Mouse (Mus musculus) neural tube, embryonic 15.5 days (tissue): ENCODE measurements around the gene Atf6. TPM values are rescaled to one million over a fixed set of nuclear protein-coding genes. Genes with fewer than 3 reads are reported as not detected.

Experiments
- ATAC-seq: fragments of 200-750 bp; cut with Nextera tagmentation; 2 replicates; pipeline ENCODE4 v1.8.0; 2017; ENCODE audit warnings: mild to moderate bottlenecking, moderate TSS enrichment, moderate library complexity; ENCODE audit not compliant: low FRiP score
- H3K27ac ChIP-seq: fragments of 300-500 bp; sonication (generic); replicated peaks from 2 replicates; pipeline ENCODE4 v1.5.1; 2015; ENCODE audit warnings: mild to moderate bottlenecking, inconsistent platforms
- H3K27me3 ChIP-seq: fragments of 300-500 bp; sonication (generic); replicated peaks from 2 replicates; pipeline ENCODE4 v1.6.1; 2015; ENCODE audit warnings: inconsistent platforms
- H3K36me3 ChIP-seq: fragments of 300-500 bp; sonication (generic); 2 replicates; pipeline ENCODE4 v1.6.1; 2015; ENCODE audit warnings: inconsistent platforms
- H3K4me1 ChIP-seq: fragments of 300-500 bp; sonication (generic); 2 replicates; pipeline ENCODE4 v1.6.1; 2015; ENCODE audit warnings: inconsistent platforms
- H3K4me2 ChIP-seq: fragments of 300-500 bp; sonication (generic); 2 replicates; pipeline ENCODE4 v1.6.1; 2015; ENCODE audit warnings: inconsistent platforms, mild to moderate bottlenecking, moderate library complexity
- H3K4me3 ChIP-seq: fragments of 300-500 bp; sonication (generic); replicated peaks from 2 replicates; pipeline ENCODE4 v1.5.1; 2015; ENCODE audit warnings: mild to moderate bottlenecking, inconsistent platforms
- H3K9ac ChIP-seq: fragments of 300-500 bp; sonication (generic); replicated peaks from 2 replicates; pipeline ENCODE4 v1.6.1; 2015; ENCODE audit warnings: mild to moderate bottlenecking, inconsistent platforms
- H3K9me3 ChIP-seq: fragments of 300-500 bp; sonication (generic); replicated peaks from 2 replicates; pipeline ENCODE4 v1.6.1; 2016; ENCODE audit warnings: inconsistent platforms
- WGBS: fragments of 180-500 bp; shearing (Covaris S2); methylation state at CpG from one replicate; pipeline ENCODE4 v1.1.7; 2015; ENCODE audit warnings: mixed read lengths; 5-methylcytosine and 5-hydroxymethylcytosine counted together
- polyA plus RNA-seq: library from polyadenylated mRNA; unstranded; fragments of >200 nt; fragmentation: Nextera tagmentation; extraction: Ambion mirVana; gene quantifications from 2 replicates; pipeline ENCODE4 v1.2.1, GENCODE M21; 2015

Atf6 gene
- polyA plus RNA-seq, 1 experiment from 2014 or later = 7.2 TPM

DNA sequence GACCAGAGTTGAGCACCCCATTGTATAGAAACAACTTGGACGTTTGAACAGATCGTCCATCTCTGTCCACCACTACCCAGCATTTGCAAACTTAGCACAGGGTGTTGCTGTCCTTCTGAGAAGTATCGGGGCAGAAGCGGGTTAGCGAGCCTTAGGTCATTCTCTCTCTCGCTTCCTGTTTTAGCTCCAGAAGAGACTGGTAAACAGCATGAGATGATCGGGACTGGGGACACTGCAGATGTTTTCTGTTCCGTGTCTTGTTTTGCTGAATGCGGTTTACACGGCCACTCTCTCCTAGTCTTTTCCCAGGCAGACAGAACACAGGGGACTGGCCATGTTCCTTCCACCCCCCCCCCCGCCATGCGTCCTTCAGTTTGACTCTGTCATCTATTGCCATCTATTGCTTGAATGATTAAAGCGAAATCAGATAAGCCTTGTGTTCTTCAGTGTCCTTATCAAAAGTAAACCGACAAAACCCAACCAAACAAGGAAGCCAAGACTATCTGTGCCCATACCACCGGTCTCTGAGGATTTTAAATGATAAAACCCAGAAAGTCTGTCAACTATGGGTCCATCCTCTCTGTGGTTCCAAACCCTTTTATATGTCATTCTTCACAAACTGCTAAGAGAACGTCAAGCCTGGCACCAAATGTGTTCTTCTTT, 31.0 kb upstream of the Atf6 start:
- no peaks in the 10 kb centered on the region for H3K36me3 ChIP-seq
- 0 out of 2 replicates have a peak, but pooled peaks cover 3% of the 10 kb centered on the region for H3K4me1 ChIP-seq
- no peak overlapping the region for H3K27ac ChIP-seq
- H3K4me2 ChIP-seq = no peak overlapping the region
- ATAC-seq = no peak
- H3K4me3 ChIP-seq = no peak overlapping the region
- no peaks in the 10 kb centered on the region for H3K9me3 ChIP-seq
- H3K9ac ChIP-seq = no peak overlapping the region
- WGBS = 82% methylated on average over 16 of the region's 16 CpGs
- H3K27me3 ChIP-seq = peaks cover 27% of the 10 kb centered on the region

DNA sequence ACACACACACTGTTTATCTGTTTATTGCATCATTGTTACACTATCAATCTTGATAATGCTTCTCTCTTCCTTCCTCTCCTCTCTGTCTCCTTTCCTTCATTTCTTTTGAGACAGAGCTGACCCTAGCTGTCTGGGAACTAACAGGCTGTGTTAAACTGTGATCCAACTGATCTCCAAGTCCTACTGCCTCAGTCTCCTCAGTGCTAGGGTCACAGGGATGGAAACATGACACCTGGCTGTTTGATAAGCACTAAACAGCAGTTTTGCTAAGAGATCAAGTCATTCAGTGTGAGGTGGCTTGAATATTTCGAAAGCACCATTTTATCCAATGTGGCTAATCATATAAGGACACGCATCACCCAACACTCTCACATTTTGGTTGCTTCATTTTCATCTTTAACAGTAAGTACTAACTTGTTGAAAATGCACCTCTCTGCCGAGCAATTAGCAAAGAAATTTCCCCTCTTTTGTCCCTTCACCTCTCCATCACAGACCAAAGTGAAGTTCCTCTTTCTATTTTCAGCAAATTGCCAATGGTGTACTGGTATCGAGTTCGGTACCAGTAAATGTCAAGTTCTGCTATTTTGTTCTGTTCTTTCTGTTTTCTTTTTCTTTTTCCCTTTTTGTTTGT, 29.2 kb upstream of the Atf6 start:
- no peak overlapping the region for H3K4me2 ChIP-seq
- H3K4me3 ChIP-seq = no peak overlapping the region
- no peak for ATAC-seq
- no peak overlapping the region for H3K9ac ChIP-seq
- H3K9me3 ChIP-seq = no peaks in the 10 kb centered on the region
- WGBS = 88% methylated on average over 5 of the region's 5 CpGs
- 0 out of 2 replicates have a peak, but pooled peaks cover 3% of the 10 kb centered on the region for H3K4me1 ChIP-seq
- no peak overlapping the region for H3K27ac ChIP-seq
- H3K27me3 ChIP-seq = peaks cover 15% of the 10 kb centered on the region
- H3K36me3 ChIP-seq = no peaks in the 10 kb centered on the region

GRCm38 (mm10) chr1:170894603-170895602, 27.3 kb upstream of the Atf6 start:
- ATAC-seq = no peak
- Histone ChIP-seq H3K4me2 (no peak overlapping the region), H3K4me3 (no peak overlapping the region), H3K4me1 (no peaks in the 10 kb centered on the region), H3K36me3 (no peaks in the 10 kb centered on the region), H3K27me3 (peaks cover 15% of the 10 kb centered on the region), H3K9me3 (no peaks in the 10 kb centered on the region), H3K27ac (no peak overlapping the region), H3K9ac (no peak overlapping the region)
- 63% methylated on average over 9 of the region's 9 CpGs for WGBS

DNA sequence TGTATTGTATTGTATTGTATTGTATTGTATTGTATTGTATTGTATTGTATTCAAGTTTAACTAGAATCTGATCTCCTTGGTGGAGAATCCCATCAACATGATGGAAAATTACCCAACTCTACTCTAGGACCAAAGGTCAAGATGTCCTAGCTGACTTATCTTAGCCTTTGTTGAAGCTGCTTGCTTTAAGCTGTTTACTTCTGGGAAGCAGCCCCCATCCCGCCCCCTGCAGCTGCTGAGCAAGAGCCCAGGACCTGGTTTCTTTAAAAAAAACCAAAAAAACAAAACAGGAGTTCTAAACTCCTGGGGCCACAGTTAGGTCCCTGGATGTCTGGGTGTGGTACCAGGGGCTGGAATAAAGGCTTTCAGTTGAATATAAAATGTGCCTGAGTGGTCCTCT, 24.7 kb upstream of the Atf6 start:
- Histone ChIP-seq H3K9me3 (no peaks in the 10 kb centered on the region), H3K27ac (no peak overlapping the region), H3K9ac (no peak overlapping the region), H3K27me3 (peaks cover 4% of the 10 kb centered on the region), H3K4me1 (no peaks in the 10 kb centered on the region), H3K4me2 (no peak overlapping the region), H3K4me3 (no peak overlapping the region), H3K36me3 (no peaks in the 10 kb centered on the region)
- ATAC-seq = no peak
- 67% methylated on average over 1 of the region's 1 CpGs for WGBS

GRCm38 (mm10) chr1:170891646-170892045, 24.1 kb upstream of the Atf6 start:
- Histone ChIP-seq H3K4me3 (no peak overlapping the region), H3K27ac (no peak overlapping the region), H3K27me3 (peaks cover 2% of the 10 kb centered on the region), H3K9me3 (no peaks in the 10 kb centered on the region), H3K36me3 (no peaks in the 10 kb centered on the region), H3K4me2 (no peak overlapping the region), H3K9ac (no peak overlapping the region), H3K4me1 (no peaks in the 10 kb centered on the region)
- WGBS = 90% methylated on average over 2 of the region's 2 CpGs
- ATAC-seq = no peak

DNA sequence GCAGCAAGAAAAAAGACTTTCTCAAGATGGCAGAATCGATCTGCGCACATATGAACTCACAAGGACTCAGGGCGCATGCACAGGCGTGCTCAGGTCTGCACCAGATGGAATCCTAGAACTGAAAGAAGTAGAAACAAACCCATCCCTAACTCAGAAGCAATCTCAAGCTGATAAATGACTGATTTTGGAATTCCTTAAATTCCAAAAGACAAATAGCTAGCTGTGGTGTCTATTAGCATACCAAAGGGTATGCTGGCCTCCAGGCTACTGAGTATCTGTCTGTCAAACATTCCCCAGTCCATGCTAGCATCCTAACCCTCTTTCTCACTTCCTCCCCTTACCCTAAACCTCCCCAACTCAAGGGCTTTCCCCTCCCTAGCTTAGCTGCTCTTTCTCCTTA, 21.7 kb upstream of the Atf6 start:
- Histone ChIP-seq H3K27ac (no peak overlapping the region), H3K4me1 (peaks cover 6% of the 10 kb centered on the region), H3K9me3 (no peaks in the 10 kb centered on the region), H3K4me2 (no peak overlapping the region), H3K27me3 (no peaks in the 10 kb centered on the region), H3K9ac (no peak overlapping the region), H3K4me3 (no peak overlapping the region), H3K36me3 (no peaks in the 10 kb centered on the region)
- no peak for ATAC-seq
- WGBS = 79% methylated on average over 4 of the region's 4 CpGs

- H3K4me3 ChIP-seq = no peak overlapping the region
- peaks cover 2% of the 10 kb centered on the region for H3K36me3 ChIP-seq
- peaks cover 23% of the 10 kb centered on the region for H3K4me1 ChIP-seq
- WGBS = 42% methylated on average over 6 of the region's 6 CpGs
- no peak; the same call in 1 of the 2 replicates for ATAC-seq
- peak overlapping the region; percentile 74; the same call in 1 of the 2 replicates for H3K4me2 ChIP-seq
- no peaks in the 10 kb centered on the region for H3K9me3 ChIP-seq
- H3K27me3 ChIP-seq = no peaks in the 10 kb centered on the region
- no peak overlapping the region for H3K9ac ChIP-seq
- H3K27ac ChIP-seq = no peak overlapping the region
These were observed 18.5 kb upstream of the Atf6 start for GRCm38 (mm10) chr1:170886044-170886458.

DNA sequence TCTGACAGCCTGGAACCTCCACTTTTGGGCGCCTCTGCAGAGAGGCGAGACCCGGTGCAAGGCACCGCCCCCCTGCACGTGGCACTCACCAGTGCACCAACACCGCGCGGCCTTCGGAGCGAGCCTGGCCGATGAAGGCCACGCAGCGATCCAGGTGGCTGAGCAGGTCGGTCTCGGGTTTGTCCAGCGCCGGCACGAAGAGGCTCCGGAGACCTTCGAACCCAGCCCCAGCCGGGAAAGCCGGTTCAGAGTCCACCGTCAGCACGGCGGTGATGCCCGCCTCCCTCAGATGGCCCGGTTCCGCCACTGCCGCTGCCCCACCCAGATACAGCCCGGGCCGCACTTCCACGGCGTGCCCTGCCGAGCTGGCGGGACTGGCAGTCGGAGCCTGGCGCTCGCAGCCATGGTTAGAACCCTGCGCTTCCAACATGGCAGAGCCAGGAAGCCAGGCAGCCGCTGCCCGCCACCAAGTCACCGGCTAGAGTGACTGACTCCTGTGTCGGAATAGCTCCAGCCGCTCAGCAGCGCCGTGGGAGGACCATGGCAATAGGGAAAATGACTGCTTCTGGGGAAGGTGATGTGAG, 17.5 kb upstream of the Atf6 start, which contains the start of the genes Gm26620 and Dusp12:
TSS of gene Gm26620 (plus strand) at position 88 of the 584 bp plus-strand sequence.
TSS of gene Dusp12 (minus strand) at position 563 of the 584 bp plus-strand sequence.
- H3K27me3 ChIP-seq = no peaks in the 10 kb centered on the region
- peak within 1 kb of the TSS; percentile 96 for H3K9ac ChIP-seq
- no peaks in the 10 kb centered on the region for H3K9me3 ChIP-seq
- whole genome bisulfite sequencing = under 1% methylated on average over 46 of the region's 46 CpGs
- peak; percentile 96 for ATAC-seq
- peak within 1 kb of the TSS; percentile 90 for H3K27ac ChIP-seq
- H3K36me3 ChIP-seq = peaks cover 12% of the 10 kb centered on the region
- peaks cover 23% of the 10 kb centered on the region for H3K4me1 ChIP-seq
- H3K4me3 ChIP-seq = peak within 1 kb of the TSS; percentile 99
- H3K4me2 ChIP-seq = peak within 1 kb of the TSS; percentile 74

DNA sequence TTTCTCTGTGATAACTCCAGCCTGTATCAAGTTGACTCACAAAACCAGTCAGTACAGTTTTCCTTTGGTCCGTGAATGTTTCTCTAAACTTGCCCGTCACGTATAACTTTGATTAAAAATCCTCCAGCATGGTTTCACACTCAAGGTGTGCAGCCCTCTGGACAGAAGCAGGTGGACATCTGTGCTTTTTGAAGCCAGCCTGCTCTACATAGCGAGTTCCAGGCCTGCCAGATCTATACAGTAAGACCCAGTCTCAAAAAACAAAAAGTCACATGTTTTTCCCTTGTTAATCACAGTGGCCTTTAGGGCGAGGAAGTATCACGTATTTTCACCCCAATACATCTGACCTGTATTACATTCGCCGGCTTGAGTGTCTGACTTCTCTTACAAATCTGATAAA, 16.8 kb upstream of the Atf6 start:
- H3K27ac ChIP-seq = no peak overlapping the region
- H3K27me3 ChIP-seq = no peaks in the 10 kb centered on the region
- WGBS = 28% methylated on average over 8 of the region's 8 CpGs
- ATAC-seq = no peak
- H3K4me3 ChIP-seq = peak overlapping the region; percentile 99
- peak overlapping the region; percentile 96 for H3K9ac ChIP-seq
- peaks cover 23% of the 10 kb centered on the region for H3K4me1 ChIP-seq
- peaks cover 16% of the 10 kb centered on the region for H3K36me3 ChIP-seq
- H3K9me3 ChIP-seq = no peaks in the 10 kb centered on the region
- H3K4me2 ChIP-seq = peak overlapping the region; percentile 74

DNA sequence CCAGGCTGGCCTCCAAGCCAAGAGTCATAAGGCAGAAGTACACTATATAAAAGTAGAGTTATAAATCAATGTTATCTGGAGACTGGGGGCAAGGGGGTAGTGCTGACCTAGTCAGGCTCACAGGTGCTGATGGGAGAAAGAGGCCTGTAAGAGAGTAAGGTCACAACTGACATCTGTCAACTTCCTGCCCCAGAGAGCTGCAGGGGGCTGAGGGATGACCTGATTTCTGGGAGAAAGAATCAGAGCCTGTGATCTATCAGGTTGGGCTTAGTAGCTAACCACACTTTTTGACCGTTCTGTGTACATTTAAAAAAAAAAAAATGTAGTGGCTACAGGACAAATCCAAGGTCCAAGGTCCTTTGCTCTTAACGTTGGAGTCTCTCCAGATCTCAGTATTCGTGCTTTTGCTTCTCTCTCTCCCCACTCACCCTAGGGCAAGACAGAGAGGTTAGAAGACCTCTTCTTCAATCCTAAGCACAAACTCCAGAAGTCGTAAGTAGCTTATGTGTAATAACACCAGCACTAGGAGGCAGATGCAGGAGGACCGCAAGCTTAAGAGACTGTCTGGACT, 15.4 kb upstream of the Atf6 start:
- Histone ChIP-seq H3K27ac (no peak overlapping the region), H3K4me3 (no peak overlapping the region), H3K9me3 (no peaks in the 10 kb centered on the region), H3K4me2 (peak overlapping the region; percentile 74; the same call in 1 of the 2 replicates), H3K36me3 (peaks cover 21% of the 10 kb centered on the region), H3K27me3 (no peaks in the 10 kb centered on the region), H3K4me1 (peaks cover 23% of the 10 kb centered on the region), H3K9ac (no peak overlapping the region)
- no peak for ATAC-seq
- 86% methylated on average over 5 of the region's 5 CpGs for WGBS

GRCm38 (mm10) chr1:170876906-170877305, 9.3 kb upstream of the Atf6 start:
- H3K27me3 ChIP-seq = no peaks in the 10 kb centered on the region
- ATAC-seq = no peak
- no peaks in the 10 kb centered on the region; the same call in 1 of the 2 replicates for H3K4me1 ChIP-seq
- peaks cover 59% of the 10 kb centered on the region for H3K36me3 ChIP-seq
- 96% methylated on average over 5 of the region's 5 CpGs for WGBS
- no peak overlapping the region for H3K27ac ChIP-seq
- no peak overlapping the region for H3K4me3 ChIP-seq
- no peak overlapping the region for H3K9ac ChIP-seq
- H3K4me2 ChIP-seq = no peak overlapping the region
- no peaks in the 10 kb centered on the region for H3K9me3 ChIP-seq
